Mouse (Mus musculus) myocyte (in vitro differentiated cells): ENCODE data around the gene Map7d2. TPM values are rescaled to one million over a fixed set of nuclear protein-coding genes. Genes with fewer than 3 reads are reported as not detected.

Source experiments
- H3K27me3 ChIP-seq: one replicate; pipeline ENCODE4 v1.6.1; 2011; ENCODE audit not compliant: control insufficient read depth, insufficient read depth, insufficient read length
- H3K36me3 ChIP-seq: one replicate; pipeline ENCODE4 v1.6.1; 2011; ENCODE audit not compliant: control insufficient read depth, insufficient read depth
- H3K4me2 ChIP-seq: one replicate; pipeline ENCODE4 v1.6.1; 2011; ENCODE audit warnings: low read depth, control low read depth
- H3K4me3 ChIP-seq: one replicate; pipeline ENCODE4 v1.5.1; 2011; ENCODE audit warnings: mild to moderate bottlenecking, control low read depth, moderate library complexity
- H3K79me2 ChIP-seq: one replicate; pipeline ENCODE4 v1.6.1; 2011; ENCODE audit not compliant: control insufficient read depth, insufficient read depth
- H3ac ChIP-seq: one replicate; pipeline ENCODE4 v1.6.1; 2011; ENCODE audit not compliant: control insufficient read depth, insufficient read length
- CEBPB ChIP-seq: IDR thresholded peaks from 2 replicates; pipeline ENCODE4 v1.6.1; 2011; ENCODE audit warnings: mild to moderate bottlenecking, moderate library complexity; ENCODE audit not compliant: poor library complexity, insufficient read depth, severe bottlenecking
- E2F4 ChIP-seq: IDR thresholded peaks from one replicate; pipeline ENCODE4 v1.6.1; 2011; ENCODE audit warnings: mild to moderate bottlenecking, control low read depth, moderate library complexity; ENCODE audit not compliant: insufficient read depth
- MAX ChIP-seq: IDR thresholded peaks from one replicate; pipeline ENCODE4 v1.6.1; 2011; ENCODE audit warnings: low read depth, mild to moderate bottlenecking, control low read depth
- MYOD1 ChIP-seq, 3 experiments: IDR thresholded peaks; one replicate each; pipeline ENCODE4 v1.6.1; 2011; ENCODE audit warnings: control low read depth in 2 of 3, low read depth in 2 of 3, mild to moderate bottlenecking in 2 of 3, moderate library complexity in 1 of 3; ENCODE audit not compliant: insufficient read length in 2 of 3, control insufficient read depth in 1 of 3
- MYOG ChIP-seq, 3 experiments: IDR thresholded peaks; one replicate each; pipeline ENCODE4 v1.6.1; 2011; ENCODE audit warnings: control low read depth in 2 of 3, low read depth in 2 of 3, mild to moderate bottlenecking in 2 of 3; ENCODE audit not compliant: insufficient read length in 2 of 3, control insufficient read depth in 1 of 3, insufficient read depth in 1 of 3
- POLR2A ChIP-seq: IDR thresholded peaks from one replicate; pipeline ENCODE4 v1.6.1; 2011; ENCODE audit warnings: low read depth, mild to moderate bottlenecking, control low read depth, moderate library complexity; ENCODE audit not compliant: insufficient read length
- POLR2AphosphoS2 ChIP-seq: IDR thresholded peaks from one replicate; pipeline ENCODE4 v1.6.1; 2011; ENCODE audit warnings: low read depth, control low read depth; ENCODE audit not compliant: insufficient read length
- REST ChIP-seq: IDR thresholded peaks from one replicate; pipeline ENCODE4 v1.6.1; 2011; ENCODE audit warnings: mild to moderate bottlenecking, control low read depth, moderate library complexity; ENCODE audit not compliant: insufficient read depth, insufficient read length
- SRF ChIP-seq: IDR thresholded peaks from one replicate; pipeline ENCODE4 v1.6.1; 2011; ENCODE audit warnings: low read depth; ENCODE audit not compliant: control insufficient read depth, insufficient read length
- TCF12 ChIP-seq: IDR thresholded peaks from one replicate; pipeline ENCODE4 v1.6.1; 2011; ENCODE audit warnings: mild to moderate bottlenecking, control low read depth; ENCODE audit not compliant: poor library complexity, insufficient read depth, severe bottlenecking
- TCF3 ChIP-seq: IDR thresholded peaks from one replicate; pipeline ENCODE4 v1.6.1; 2011; ENCODE audit warnings: low read depth, control low read depth; ENCODE audit not compliant: insufficient read length
- USF1 ChIP-seq: IDR thresholded peaks from one replicate; pipeline ENCODE4 v1.6.1; 2011; ENCODE audit warnings: low read depth, mild to moderate bottlenecking, control low read depth, moderate library complexity
- polyA plus RNA-seq: library from polyadenylated mRNA; unstranded; fragments of >200 nt; fragmentation: generic; extraction: Trizol; gene quantifications from one replicate; pipeline ENCODE4 v1.2.1, GENCODE M21; 2012; ENCODE audit warnings: missing spikeins

Map7d2 gene
- 0.02 TPM for polyA plus RNA-seq

- TF ChIP-seq USF1 (no peak), POLR2AphosphoS2 (no peak), REST (no peak), TCF12 (no peak), TCF3 (no peak), MYOG (IDR thresholded peaks at IDR 0.05; ENCODE audit: control insufficient read depth in 1 of 3, insufficient read depth in 1 of 3, insufficient read length in 2 of 3, low read depth in 2 of 3) (no peak), E2F4 (no peak), MAX (no peak), SRF (no peak), POLR2A (no peak), MYOD1 (IDR thresholded peaks at IDR 0.05; ENCODE audit: control insufficient read depth in 1 of 3, insufficient read length in 2 of 3, low read depth in 2 of 3) (no peak), CEBPB (no peak)
- Histone ChIP-seq H3K4me3 (no peak within 1 kb of the TSS), H3K27me3 (peaks cover 14% of the 10 kb centered on the region), H3K79me2 (no peaks in the 10 kb centered on the region), H3K36me3 (no peaks in the 10 kb centered on the region), H3ac (no peak within 1 kb of the TSS), H3K4me2 (no peak within 1 kb of the TSS)
Observed at GRCm38 (mm10) chrX:159414130-159414828, at the start of gene Map7d2. TSS of gene Map7d2 (plus strand) at chrX:159414572.

- TF ChIP-seq SRF (no peak), USF1 (no peak), POLR2AphosphoS2 (peak; percentile 99), MYOD1 (IDR thresholded peaks at IDR 0.05; ENCODE audit: control insufficient read depth in 1 of 3, insufficient read length in 2 of 3, low read depth in 2 of 3) (peak in 1 of 3 experiments; percentile 23), CEBPB (no peak), POLR2A (peak; percentile 98), MAX (no peak), TCF3 (no peak), E2F4 (no peak), TCF12 (no peak), REST (no peak), MYOG (IDR thresholded peaks at IDR 0.05; ENCODE audit: control insufficient read depth in 1 of 3, insufficient read depth in 1 of 3, insufficient read length in 2 of 3, low read depth in 2 of 3) (peak in 1 of 3 experiments; percentile 33)
- Histone ChIP-seq H3K27me3 (no peaks in the 10 kb centered on the region), H3K79me2 (peaks cover 40% of the 10 kb centered on the region), H3K4me2 (peak within 1 kb of the TSS; percentile 62), H3K4me3 (peak within 1 kb of the TSS; percentile 57), H3K36me3 (no peaks in the 10 kb centered on the region), H3ac (peak within 1 kb of the TSS; percentile 54)
Observed at GRCm38 (mm10) chrX:159371831-159372752, 42.3 kb upstream of the Map7d2 start, which contains the start of gene Eif1ax. TSS of gene Eif1ax (plus strand) at chrX:159372178.

- no peak for TF ChIP-seq POLR2A
- TF ChIP-seq MAX, result no peak
- no peak for TF ChIP-seq CEBPB
- no peak for TF ChIP-seq TCF3
- Histone ChIP-seq H3K4me2 (peak overlapping the region; percentile 62), H3ac (peak overlapping the region; percentile 54), H3K27me3 (no peaks in the 10 kb centered on the region), H3K36me3 (no peaks in the 10 kb centered on the region), H3K79me2 (peaks cover 40% of the 10 kb centered on the region), H3K4me3 (peak overlapping the region; percentile 57)
Observed at GRCm38 (mm10) chrX:159372753-159373144, 41.6 kb upstream of the Map7d2 start.

GRCm38 (mm10) chrX:159387105-159387504 lies 27.3 kb upstream of the Map7d2 start:
- Histone ChIP-seq H3K4me2 (no peak overlapping the region), H3K27me3 (no peaks in the 10 kb centered on the region), H3ac (no peak overlapping the region), H3K79me2 (no peaks in the 10 kb centered on the region), H3K36me3 (peaks cover 7% of the 10 kb centered on the region), H3K4me3 (no peak overlapping the region)
- TF ChIP-seq MYOD1 (IDR thresholded peaks at IDR 0.05; ENCODE audit: control insufficient read depth in 1 of 3, insufficient read length in 2 of 3, low read depth in 2 of 3) (no peak), POLR2AphosphoS2 (no peak), MYOG (IDR thresholded peaks at IDR 0.05; ENCODE audit: control insufficient read depth in 1 of 3, insufficient read depth in 1 of 3, insufficient read length in 2 of 3, low read depth in 2 of 3) (no peak), SRF (no peak), E2F4 (no peak), POLR2A (no peak), TCF12 (no peak), TCF3 (no peak), USF1 (no peak), REST (no peak), CEBPB (no peak), MAX (no peak)
